Mouse (Mus musculus) left cerebral cortex, adult 8-10 months (tissue): ENCODE data around the gene Zbp1. TPM values are rescaled to one million over a fixed set of nuclear protein-coding genes. Genes with fewer than 3 reads are reported as not detected.

Experiments used
- DNase-seq, 2 experiments: peaks; one replicate each; pipeline ENCODE4 v3.0.0; 2022; ENCODE audit warnings: low spot score in 2 of 2
- total RNA-seq, 4 experiments: library from RNA; stranded (reverse); gene quantifications; 2 replicates each; pipeline ENCODE4 v1.2.4; 2022

Zbp1 gene
- total RNA-seq, 4 experiments from 2014 or later: 1.4 to 1.7 TPM; not detected in 2

DNA sequence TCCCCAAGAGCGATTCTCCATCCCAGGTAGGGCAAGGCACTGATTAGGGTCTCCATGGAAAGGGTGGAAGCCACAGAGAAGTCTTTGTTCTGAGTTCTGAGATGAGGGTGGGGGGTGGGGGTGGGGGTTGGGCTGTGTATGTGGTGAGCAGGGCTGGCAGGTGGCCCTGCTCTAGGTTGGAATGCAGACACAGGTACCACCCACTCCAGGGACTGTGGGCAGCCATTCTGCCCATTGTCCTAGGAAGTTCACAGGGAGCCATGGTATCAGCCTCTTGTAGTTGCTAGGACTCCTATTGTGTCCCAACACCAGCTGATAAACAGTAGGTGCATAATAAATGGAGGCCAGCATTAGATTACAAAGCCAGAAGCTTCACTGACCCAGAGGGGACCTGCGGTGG, 28.5 kb upstream of the Zbp1 start:
- no peak for DNase-seq

- DNase-seq: no peak
Observed at GRCm38 (mm10) chr2:173246688-173247087, 28.0 kb upstream of the Zbp1 start.

DNA sequence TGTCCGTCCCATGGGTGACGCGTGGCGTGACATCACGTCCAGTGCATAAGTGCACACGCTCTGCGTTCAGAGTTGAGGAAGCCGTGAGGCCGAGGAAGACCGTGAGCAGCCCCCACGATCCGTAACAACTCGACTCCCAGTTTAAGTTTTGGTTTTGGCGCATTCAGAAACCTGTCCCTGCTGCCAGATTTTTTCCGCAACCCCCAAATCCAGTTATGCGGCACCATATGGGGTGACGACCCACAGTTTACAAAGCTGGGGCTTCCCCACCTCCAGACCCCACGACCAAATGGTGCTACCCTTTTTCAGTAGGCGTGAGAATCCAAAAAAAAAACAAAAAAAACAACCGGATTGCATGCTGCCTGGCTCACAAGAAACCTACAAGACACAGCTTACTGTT, 26.5 kb upstream of the Zbp1 start:
- no peak for DNase-seq

DNA sequence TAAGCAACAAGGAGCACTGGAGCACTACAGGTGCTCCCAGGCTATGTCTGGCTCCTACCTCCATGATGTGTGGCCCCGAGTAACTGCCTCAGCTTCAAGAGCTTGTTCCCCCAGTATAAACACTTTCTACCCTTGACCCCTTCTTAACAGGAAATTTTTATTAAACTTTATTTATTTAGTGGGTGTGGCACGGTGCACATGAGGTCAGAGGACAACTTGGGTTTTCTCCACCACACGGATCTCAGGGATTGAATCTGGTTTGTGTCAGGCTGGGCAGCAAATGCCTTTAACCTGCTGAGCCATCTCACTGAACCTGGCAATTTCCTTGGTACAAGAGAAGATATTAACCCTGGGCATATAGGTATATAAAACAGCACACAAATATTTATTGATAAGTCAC, 25.4 kb upstream of the Zbp1 start:
- DNase-seq: no peak

GRCm38 (mm10) chr2:173243616-173244015, 24.9 kb upstream of the Zbp1 start:
- DNase-seq: no peak

- DNase-seq: no peak
Observed at GRCm38 (mm10) chr2:173242874-173243273, 24.2 kb upstream of the Zbp1 start.

- no peak for DNase-seq
Observed at GRCm38 (mm10) chr2:173240738-173241137, 22.0 kb upstream of the Zbp1 start.

- no peak for DNase-seq
Observed at GRCm38 (mm10) chr2:173238522-173238921, 19.8 kb upstream of the Zbp1 start.

GRCm38 (mm10) chr2:173235435-173236332, 17.0 kb upstream of the Zbp1 start:
- DNase-seq: no peak

- DNase-seq: no peak
Observed at GRCm38 (mm10) chr2:173232766-173233099, 14.0 kb upstream of the Zbp1 start.

DNA sequence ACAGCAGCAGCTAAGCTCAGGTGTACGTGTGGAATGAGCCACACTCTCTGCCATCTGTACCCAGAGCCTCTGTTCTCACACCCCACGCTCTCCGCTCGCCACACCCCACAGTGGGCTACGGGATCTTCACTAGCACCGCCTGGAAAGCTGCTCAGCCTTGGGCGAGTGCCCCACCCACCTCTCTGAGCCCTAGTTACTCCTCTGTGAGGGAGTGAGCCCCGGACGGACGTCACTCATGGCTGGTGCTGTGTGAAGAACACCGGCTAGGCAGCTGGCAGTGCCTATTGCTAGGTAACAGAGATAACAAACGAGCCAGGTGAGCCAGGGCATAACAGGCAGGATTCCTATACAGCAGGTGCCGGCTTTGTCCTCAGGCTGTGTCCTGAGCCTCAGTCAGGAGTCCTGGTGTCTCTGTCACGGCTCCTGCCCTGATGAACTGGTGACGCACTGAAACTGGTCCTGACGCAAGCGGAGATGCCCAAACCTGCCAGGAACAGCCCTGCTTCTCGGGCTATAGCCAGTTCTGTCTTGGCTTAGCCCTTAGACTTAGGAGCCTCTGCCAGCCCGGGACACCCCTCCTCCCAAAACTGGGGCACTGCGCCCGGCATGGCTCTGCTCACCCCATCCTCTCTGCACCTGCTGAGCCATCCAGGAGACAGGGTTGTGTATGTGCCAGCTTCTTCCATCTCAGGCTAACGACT, 13.5 kb upstream of the Zbp1 start:
- peak in 1 of 2 experiments; percentile 71 for DNase-seq

GRCm38 (mm10) chr2:173229578-173230224, 11.0 kb upstream of the Zbp1 start:
- peak; percentile 68 to 98 for DNase-seq

GRCm38 (mm10) chr2:173228567-173228966, 9.8 kb upstream of the Zbp1 start:
- DNase-seq: no peak

GRCm38 (mm10) chr2:173226792-173227191, 8.1 kb upstream of the Zbp1 start:
- no peak for DNase-seq

DNA sequence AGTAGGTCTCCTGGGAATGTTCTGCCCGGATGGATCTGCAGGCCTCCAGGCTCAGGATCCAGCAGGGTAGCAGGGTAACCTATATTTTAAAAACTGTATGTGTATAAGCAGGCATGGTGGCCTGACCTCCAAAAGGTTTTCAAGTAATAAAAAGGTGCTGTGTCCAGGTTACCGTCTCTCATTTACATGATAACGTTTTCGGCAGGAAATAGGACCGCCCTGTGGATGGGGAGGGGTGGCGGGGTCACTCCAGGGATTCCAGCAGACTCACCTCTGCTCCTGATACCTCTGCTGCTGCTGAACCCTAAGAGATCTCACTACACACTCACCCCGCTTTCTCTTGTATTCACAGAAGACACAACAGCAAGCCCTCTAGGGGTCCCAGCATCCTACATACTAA, 7.2 kb upstream of the Zbp1 start:
- no peak for DNase-seq

GRCm38 (mm10) chr2:173224832-173225231, 6.1 kb upstream of the Zbp1 start:
- DNase-seq: no peak

DNA sequence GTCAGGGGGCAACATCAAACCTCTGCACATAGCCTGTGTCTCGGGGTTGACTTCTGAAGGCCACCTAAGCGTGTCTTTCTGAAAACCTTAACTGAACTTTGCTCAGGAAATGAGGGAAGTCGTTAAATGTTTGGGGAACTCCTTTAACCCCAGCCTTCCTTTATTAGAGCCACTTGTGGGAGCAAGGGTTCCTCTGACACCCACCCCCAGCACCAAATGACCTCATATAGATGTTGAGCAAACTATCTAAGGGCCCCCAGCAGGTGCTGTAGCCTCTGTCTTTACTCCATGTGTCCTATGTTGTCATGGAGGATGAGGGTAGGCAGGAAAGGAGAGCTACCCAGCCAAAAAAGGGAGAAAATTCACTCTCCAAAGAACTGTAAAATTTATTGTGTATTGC, 5.4 kb upstream of the Zbp1 start:
- DNase-seq: no peak

- no peak for DNase-seq
Observed at GRCm38 (mm10) chr2:173223496-173223895, 4.8 kb upstream of the Zbp1 start.

- no peak for DNase-seq
Observed at GRCm38 (mm10) chr2:173220754-173221153, 2.0 kb upstream of the Zbp1 start.

DNA sequence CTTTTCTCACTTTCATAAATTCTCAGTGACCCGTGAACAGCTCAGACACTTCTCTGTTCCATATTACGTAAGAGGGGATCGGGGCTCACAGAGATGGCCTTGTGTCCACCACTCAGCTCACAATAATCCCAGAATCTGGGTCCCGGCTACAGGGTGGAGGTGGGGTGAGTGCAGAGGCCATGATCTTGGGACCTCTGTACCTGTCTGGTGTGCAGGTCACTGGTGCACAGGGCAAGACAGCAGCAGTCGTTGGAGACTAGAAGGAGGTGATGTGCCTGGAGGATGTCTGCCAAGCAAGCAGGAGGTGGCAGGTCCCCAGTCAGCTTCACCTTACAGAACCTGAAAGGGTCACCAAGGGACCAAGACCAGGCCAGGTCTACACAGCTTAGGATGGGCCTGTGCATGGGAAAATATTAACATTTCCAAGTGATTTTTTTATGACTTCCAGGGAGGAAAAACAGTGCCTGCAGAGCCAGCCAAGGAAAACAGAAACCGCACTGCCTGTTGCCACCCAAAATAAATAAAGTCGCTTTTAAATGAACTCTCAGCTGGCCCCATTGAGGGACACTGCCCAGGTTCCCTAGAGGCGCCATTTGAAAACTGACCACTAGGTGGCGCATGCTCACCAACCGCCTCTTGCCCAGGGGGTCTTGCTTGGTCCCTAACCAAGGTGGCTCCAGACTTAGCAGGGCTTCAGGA, 682 bp upstream of the Zbp1 start:
- DNase-seq: no peak

- no peak for DNase-seq
Observed at GRCm38 (mm10) chr2:173217763-173218258, 912 bp downstream of the Zbp1 start.

GRCm38 (mm10) chr2:173217246-173217645, 1.5 kb downstream of the Zbp1 start:
- no peak for DNase-seq
